Mouse (Mus musculus) kidney, embryonic 15.5 days (tissue): ENCODE data around the gene Gm2115. TPM values are rescaled to one million over a fixed set of nuclear protein-coding genes. Genes with fewer than 3 reads are reported as not detected.

ENCODE experiments used
- ATAC-seq: fragments of 200-750 bp; cut with Nextera tagmentation; replicated peaks from 2 replicates; pipeline ENCODE4 v1.8.0; 2017; ENCODE audit warnings: moderate TSS enrichment; ENCODE audit not compliant: low FRiP score
- H3K27ac ChIP-seq: fragments of 300-500 bp; sonication (generic); 2 replicates; pipeline ENCODE4 v1.5.1; 2015; ENCODE audit warnings: mild to moderate bottlenecking, inconsistent platforms
- H3K27me3 ChIP-seq: fragments of 300-500 bp; sonication (generic); 2 replicates; pipeline ENCODE4 v1.6.1; 2015; ENCODE audit warnings: inconsistent platforms
- H3K36me3 ChIP-seq: fragments of 300-500 bp; sonication (generic); 2 replicates; pipeline ENCODE4 v1.6.1; 2015; ENCODE audit warnings: inconsistent platforms
- H3K4me1 ChIP-seq: fragments of 300-500 bp; sonication (generic); 2 replicates; pipeline ENCODE4 v1.6.1; 2015; ENCODE audit warnings: inconsistent platforms
- H3K4me2 ChIP-seq: fragments of 300-500 bp; sonication (generic); 2 replicates; pipeline ENCODE4 v1.6.1; 2015; ENCODE audit warnings: moderate library complexity, mild to moderate bottlenecking, inconsistent platforms
- H3K4me3 ChIP-seq: fragments of 300-500 bp; sonication (generic); replicated peaks from 2 replicates; pipeline ENCODE4 v1.5.1; 2015; ENCODE audit warnings: mild to moderate bottlenecking, inconsistent platforms
- H3K9ac ChIP-seq: fragments of 300-500 bp; sonication (generic); 2 replicates; pipeline ENCODE4 v1.6.1; 2015; ENCODE audit warnings: mild to moderate bottlenecking, inconsistent platforms
- H3K9me3 ChIP-seq: fragments of 300-500 bp; sonication (generic); replicated peaks from 2 replicates; pipeline ENCODE4 v1.6.1; 2016; ENCODE audit warnings: inconsistent platforms
- WGBS: fragments of 180-500 bp; shearing (Covaris S2); methylation state at CpG from one replicate; pipeline ENCODE4 v1.1.7; 2015; ENCODE audit warnings: mixed read lengths; 5-methylcytosine and 5-hydroxymethylcytosine counted together
- polyA plus RNA-seq: library from polyadenylated mRNA; unstranded; fragments of >200 nt; fragmentation: Nextera tagmentation; extraction: Ambion mirVana; gene quantifications from 2 replicates; pipeline ENCODE4 v1.2.1, GENCODE M21; 2015

The Gm2115 gene
- polyA plus RNA-seq, 1 experiment from 2014 or later, result 0.60 TPM

DNA sequence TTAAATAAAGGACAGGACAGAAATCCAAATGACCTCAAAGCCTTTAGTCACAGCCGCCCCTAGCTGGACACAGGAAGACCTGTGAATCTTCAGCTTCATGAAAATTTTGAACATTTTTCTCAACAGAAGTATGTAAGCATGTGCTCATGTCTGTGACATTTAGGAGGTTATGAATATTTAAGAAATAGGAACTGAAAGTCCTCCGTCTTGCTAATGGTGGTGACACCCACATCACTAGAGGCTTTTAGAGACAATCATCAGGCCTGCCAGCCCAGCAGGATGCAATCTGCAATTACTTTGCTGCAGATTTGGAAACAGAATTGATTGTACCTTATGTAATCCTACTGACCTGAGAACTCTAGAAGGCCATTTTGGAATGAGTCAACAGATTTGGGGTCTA lies 22.7 kb downstream of the Gm2115 start:
- H3K4me2 ChIP-seq, result no peak overlapping the region
- peaks cover 9% of the 10 kb centered on the region for H3K4me1 ChIP-seq
- ATAC-seq, result no peak
- H3K9ac ChIP-seq, result no peak overlapping the region
- H3K36me3 ChIP-seq, result no peaks in the 10 kb centered on the region
- H3K4me3 ChIP-seq, result no peak overlapping the region
- H3K9me3 ChIP-seq, result no peaks in the 10 kb centered on the region
- 87% methylated on average over 2 of the region's 2 CpGs for WGBS
- H3K27ac ChIP-seq, result no peak overlapping the region
- H3K27me3 ChIP-seq, result no peaks in the 10 kb centered on the region

DNA sequence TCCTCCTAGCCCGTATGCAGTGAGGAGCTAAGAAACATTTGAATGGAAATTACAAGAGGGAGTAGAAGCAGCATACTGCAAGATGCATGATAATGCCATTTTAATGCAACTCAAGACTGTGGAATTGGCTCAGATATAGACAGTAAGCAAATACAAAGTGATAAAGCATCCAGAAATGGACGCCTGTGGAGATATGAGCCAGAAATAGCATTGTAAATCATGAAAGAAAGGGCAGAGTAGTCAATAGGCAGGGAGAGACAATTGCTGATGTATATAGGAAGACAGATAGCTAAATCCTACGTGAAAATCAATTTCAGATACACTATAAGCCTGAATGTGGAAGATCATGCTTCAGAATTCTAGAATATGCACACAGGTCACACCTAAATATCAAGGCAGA lies 26.5 kb downstream of the Gm2115 start:
- ATAC-seq, result no peak
- Histone ChIP-seq H3K4me1 (no peaks in the 10 kb centered on the region), H3K36me3 (no peaks in the 10 kb centered on the region), H3K27me3 (no peaks in the 10 kb centered on the region), H3K27ac (no peak overlapping the region), H3K4me3 (no peak overlapping the region), H3K9me3 (no peaks in the 10 kb centered on the region), H3K4me2 (no peak overlapping the region), H3K9ac (no peak overlapping the region)
- 64% methylated on average over 3 of the region's 3 CpGs for whole genome bisulfite sequencing

DNA sequence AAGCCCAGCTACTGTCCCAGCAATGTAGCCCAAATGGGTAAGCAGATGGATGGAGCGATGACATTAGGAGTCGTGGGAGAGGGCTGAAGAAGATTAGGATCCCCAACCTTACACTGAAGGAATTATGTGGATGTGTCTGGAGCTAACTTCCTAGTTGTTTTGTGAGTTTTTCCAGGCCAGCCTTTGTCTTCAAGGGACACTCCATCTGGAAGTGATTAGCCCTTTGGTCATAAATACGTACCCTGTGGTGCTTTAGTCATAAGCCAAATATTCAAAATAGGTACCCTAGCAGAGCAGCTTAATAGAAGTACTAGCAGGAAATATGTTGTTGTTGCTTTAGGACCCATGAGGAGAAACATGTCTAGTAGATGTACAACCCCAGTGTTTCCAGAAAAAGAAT lies 28.6 kb downstream of the Gm2115 start:
- Histone ChIP-seq H3K9ac (no peak overlapping the region), H3K4me1 (no peaks in the 10 kb centered on the region), H3K27ac (no peak overlapping the region), H3K4me3 (no peak overlapping the region), H3K36me3 (no peaks in the 10 kb centered on the region), H3K4me2 (no peak overlapping the region), H3K27me3 (no peaks in the 10 kb centered on the region), H3K9me3 (no peaks in the 10 kb centered on the region)
- ATAC-seq, result no peak
- WGBS, result 73% methylated on average over 3 of the region's 3 CpGs

DNA sequence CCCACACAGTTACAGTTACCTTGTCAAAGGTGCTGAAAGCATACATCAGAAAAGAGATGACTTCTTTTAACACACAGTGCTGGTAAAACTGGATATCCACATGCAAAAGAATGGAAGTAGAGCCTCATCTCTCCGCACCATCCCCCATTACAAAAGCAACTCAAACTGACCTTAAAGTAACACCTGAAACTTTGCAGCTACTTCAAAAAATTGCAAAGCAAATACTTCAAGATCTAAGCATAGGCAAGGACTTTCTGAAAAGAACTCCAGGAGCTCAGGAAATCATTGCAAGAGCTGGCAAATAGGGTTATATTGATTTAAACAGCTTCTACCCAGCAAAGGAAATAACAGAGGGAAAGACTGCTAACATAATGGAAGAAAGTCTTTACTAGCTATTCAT lies 31.7 kb downstream of the Gm2115 start:
- H3K27ac ChIP-seq, result no peak overlapping the region
- H3K36me3 ChIP-seq, result no peaks in the 10 kb centered on the region
- H3K4me2 ChIP-seq, result no peak overlapping the region
- no peaks in the 10 kb centered on the region for H3K4me1 ChIP-seq
- no peaks in the 10 kb centered on the region for H3K27me3 ChIP-seq
- 85% methylated on average over 1 of the region's 1 CpGs for WGBS
- no peak overlapping the region for H3K4me3 ChIP-seq
- H3K9me3 ChIP-seq, result no peaks in the 10 kb centered on the region
- H3K9ac ChIP-seq, result no peak overlapping the region
- ATAC-seq, result no peak

DNA sequence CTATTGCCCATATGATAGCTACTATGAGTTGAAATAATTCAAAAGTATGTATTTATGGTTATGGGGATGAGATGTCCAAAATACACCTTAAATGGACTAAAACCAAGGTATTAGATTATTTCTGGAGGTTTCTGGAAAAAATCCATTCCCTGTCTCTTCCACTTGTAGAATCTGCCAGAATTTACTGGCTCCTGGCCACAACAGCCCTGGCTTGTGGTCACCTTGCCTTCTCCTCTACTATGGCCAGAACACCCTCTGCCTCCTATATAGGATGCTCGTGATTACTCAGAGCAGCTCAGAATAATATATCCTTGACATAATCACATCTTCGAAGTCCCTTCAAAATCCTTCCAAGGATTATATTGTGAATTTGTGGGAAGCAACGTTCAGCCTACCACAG lies 35.5 kb downstream of the Gm2115 start:
- Histone ChIP-seq H3K4me3 (no peak overlapping the region), H3K4me1 (no peaks in the 10 kb centered on the region), H3K36me3 (no peaks in the 10 kb centered on the region), H3K9ac (no peak overlapping the region), H3K9me3 (no peaks in the 10 kb centered on the region), H3K27me3 (no peaks in the 10 kb centered on the region), H3K27ac (no peak overlapping the region), H3K4me2 (no peak overlapping the region)
- ATAC-seq, result no peak
- WGBS, result 85% methylated on average over 3 of the region's 3 CpGs

DNA sequence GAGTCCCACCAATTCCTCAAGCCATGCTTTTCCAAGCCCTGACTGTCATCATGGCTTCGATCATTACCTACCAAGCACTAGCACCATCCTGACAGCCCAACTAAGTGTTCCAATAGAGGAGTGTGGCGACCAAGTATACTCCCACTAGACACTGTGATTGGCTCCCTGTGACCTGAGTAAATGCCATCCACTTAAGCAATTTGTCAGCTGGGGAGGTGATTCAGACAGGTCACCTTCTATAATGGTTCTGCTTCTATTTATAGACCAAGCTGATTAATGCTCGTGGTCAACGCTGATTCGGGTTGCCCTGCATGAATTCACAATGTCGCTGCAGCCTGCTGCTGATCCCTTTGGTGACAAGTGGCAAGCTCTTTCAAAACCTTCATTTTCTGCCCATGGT lies 37.4 kb downstream of the Gm2115 start:
- no peak for ATAC-seq
- 60% methylated on average over 6 of the region's 6 CpGs for WGBS
- Histone ChIP-seq H3K4me1 (no peaks in the 10 kb centered on the region), H3K4me2 (no peak overlapping the region), H3K9me3 (no peaks in the 10 kb centered on the region), H3K4me3 (no peak overlapping the region), H3K36me3 (no peaks in the 10 kb centered on the region), H3K27ac (no peak overlapping the region), H3K27me3 (no peaks in the 10 kb centered on the region), H3K9ac (no peak overlapping the region)

DNA sequence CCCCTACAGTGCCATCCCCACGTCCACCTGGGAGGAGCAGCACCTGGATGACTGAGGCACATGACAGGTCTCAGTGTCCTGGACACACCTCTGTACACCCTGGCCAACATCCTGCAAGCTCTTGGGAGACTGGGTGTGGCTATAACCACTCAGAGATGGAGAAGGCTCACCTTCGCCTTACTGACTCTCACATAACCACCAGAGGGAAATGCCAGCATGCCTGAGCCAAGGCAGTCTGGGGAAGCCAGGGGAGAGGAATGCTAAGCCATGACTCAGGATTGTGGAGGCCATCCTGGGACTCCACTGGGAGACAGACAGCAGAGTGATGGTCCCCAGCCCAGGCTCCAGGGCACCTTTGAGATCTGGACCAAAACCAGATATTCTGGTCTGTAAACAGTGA lies 48.3 kb downstream of the Gm2115 start:
- H3K9me3 ChIP-seq, result no peaks in the 10 kb centered on the region
- no peak for ATAC-seq
- H3K36me3 ChIP-seq, result no peaks in the 10 kb centered on the region
- H3K9ac ChIP-seq, result no peak overlapping the region
- H3K27me3 ChIP-seq, result no peaks in the 10 kb centered on the region
- H3K27ac ChIP-seq, result no peak overlapping the region
- no peak overlapping the region for H3K4me3 ChIP-seq
- H3K4me2 ChIP-seq, result no peak overlapping the region
- no peaks in the 10 kb centered on the region for H3K4me1 ChIP-seq
- 77% methylated on average over 2 of the region's 2 CpGs for WGBS

DNA sequence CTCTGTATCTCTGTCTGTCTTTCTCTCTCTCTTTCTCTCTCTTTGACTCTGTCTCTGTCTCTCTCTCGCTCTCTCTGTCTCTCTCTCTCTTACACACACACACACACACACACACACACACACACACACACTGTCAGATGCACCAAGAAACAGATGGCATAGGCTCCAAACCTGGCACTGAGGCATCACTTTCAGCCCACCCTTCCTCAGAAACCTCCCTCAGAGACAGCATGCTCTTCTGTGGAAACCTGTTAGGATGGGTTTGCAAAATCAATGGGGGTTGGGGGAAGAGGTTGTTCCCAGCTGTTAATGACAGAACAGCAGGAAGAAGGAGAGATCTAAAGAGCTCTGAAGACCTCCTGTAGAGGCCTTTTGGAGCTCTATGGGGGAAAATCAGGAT lies 50.1 kb downstream of the Gm2115 start:
- no peak overlapping the region for H3K27ac ChIP-seq
- no peak overlapping the region for H3K4me3 ChIP-seq
- no peaks in the 10 kb centered on the region for H3K27me3 ChIP-seq
- H3K4me1 ChIP-seq, result no peaks in the 10 kb centered on the region
- 100% methylated on average over 1 of the region's 1 CpGs for WGBS
- H3K9me3 ChIP-seq, result no peaks in the 10 kb centered on the region
- no peak overlapping the region for H3K4me2 ChIP-seq
- H3K9ac ChIP-seq, result no peak overlapping the region
- H3K36me3 ChIP-seq, result no peaks in the 10 kb centered on the region
- no peak for ATAC-seq

DNA sequence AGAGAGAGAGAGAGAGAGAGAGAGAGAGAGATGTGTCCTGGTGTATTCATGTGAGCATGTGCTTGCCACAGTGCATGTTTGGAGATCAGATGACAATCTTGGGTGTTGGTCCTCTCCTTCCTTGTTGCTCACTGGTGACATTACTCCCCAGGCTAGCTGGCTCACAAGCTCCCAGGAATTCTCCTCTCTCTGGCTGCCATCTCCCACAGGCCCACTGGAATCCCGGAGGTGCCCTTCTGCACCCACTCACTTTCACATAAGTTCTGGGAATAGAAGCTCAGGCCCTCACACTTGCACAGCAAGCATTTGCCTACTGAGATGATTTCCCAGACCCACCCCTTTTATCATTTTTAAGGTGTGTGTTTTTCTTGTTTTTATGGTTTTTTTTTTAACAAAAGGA lies 51.0 kb downstream of the Gm2115 start:
- Histone ChIP-seq H3K4me3 (no peak overlapping the region), H3K4me1 (no peaks in the 10 kb centered on the region), H3K9me3 (no peaks in the 10 kb centered on the region), H3K4me2 (no peak overlapping the region), H3K27ac (no peak overlapping the region), H3K9ac (no peak overlapping the region), H3K27me3 (no peaks in the 10 kb centered on the region), H3K36me3 (no peaks in the 10 kb centered on the region)
- ATAC-seq, result no peak
- 100% methylated on average over 1 of the region's 1 CpGs for WGBS

DNA sequence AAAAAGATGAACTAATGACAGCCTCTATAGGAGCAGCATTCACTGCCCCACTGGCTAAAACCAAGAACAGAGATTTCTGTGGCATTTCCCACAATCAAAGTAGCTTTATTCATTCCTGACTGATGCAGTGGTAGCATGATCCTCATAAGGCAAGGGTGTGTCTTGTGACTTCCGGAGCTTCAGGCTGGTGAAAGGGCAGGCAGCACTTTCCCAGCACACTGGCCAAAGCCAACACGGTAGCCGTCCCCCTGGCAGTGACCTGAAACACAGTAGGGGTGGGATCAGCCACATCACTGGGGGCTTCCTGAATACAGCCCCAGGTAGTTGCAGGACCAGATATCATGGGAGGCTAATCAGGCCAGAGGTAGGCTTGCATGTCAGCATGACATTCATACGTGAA lies 56.3 kb downstream of the Gm2115 start:
- Histone ChIP-seq H3K27me3 (no peaks in the 10 kb centered on the region), H3K9ac (no peak overlapping the region), H3K9me3 (no peaks in the 10 kb centered on the region), H3K27ac (no peak overlapping the region), H3K36me3 (no peaks in the 10 kb centered on the region), H3K4me1 (no peaks in the 10 kb centered on the region), H3K4me2 (no peak overlapping the region), H3K4me3 (no peak overlapping the region)
- WGBS, result 85% methylated on average over 4 of the region's 4 CpGs
- ATAC-seq, result no peak

DNA sequence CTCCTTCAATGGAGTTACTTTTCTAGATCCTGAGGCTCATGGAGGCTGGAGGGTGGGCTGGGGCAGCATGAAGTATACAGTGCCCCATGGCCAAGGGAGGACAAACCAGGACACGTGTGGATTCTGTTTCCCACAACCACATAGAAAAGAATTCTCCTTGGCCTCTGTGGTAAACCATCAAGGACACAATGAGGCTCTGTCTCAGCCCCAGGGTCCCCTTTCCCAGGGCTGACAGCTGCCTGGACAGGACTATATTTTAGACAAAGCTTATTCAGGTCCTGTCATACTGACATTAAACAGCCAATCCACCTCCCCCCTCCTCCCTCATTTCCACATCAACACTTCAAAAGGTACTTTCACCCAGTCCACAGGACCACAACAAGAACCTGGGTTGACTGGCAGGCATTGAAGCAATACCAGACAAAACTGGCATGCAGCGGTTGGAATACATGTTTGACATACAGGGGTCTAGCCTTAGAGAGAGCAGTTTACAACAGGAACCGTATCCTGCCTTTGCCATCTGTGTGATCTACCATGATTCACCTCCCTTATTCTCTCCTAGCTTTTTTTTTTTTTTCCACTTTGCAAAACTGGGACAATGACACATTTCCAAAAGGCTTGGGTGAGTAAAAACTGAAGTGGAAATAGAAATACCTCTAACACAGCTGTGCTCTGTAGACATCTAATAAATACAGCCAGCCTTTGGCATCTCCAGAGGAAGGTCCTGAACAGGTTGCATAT lies 57.8 kb downstream of the Gm2115 start:
- H3K27ac ChIP-seq, result no peak overlapping the region
- H3K9ac ChIP-seq, result no peak overlapping the region
- H3K9me3 ChIP-seq, result no peaks in the 10 kb centered on the region
- no peak overlapping the region for H3K4me2 ChIP-seq
- H3K27me3 ChIP-seq, result no peaks in the 10 kb centered on the region
- no peaks in the 10 kb centered on the region for H3K4me1 ChIP-seq
- no peaks in the 10 kb centered on the region for H3K36me3 ChIP-seq
- 85% methylated on average over 3 of the region's 3 CpGs for WGBS
- ATAC-seq, result no peak
- H3K4me3 ChIP-seq, result no peak overlapping the region

DNA sequence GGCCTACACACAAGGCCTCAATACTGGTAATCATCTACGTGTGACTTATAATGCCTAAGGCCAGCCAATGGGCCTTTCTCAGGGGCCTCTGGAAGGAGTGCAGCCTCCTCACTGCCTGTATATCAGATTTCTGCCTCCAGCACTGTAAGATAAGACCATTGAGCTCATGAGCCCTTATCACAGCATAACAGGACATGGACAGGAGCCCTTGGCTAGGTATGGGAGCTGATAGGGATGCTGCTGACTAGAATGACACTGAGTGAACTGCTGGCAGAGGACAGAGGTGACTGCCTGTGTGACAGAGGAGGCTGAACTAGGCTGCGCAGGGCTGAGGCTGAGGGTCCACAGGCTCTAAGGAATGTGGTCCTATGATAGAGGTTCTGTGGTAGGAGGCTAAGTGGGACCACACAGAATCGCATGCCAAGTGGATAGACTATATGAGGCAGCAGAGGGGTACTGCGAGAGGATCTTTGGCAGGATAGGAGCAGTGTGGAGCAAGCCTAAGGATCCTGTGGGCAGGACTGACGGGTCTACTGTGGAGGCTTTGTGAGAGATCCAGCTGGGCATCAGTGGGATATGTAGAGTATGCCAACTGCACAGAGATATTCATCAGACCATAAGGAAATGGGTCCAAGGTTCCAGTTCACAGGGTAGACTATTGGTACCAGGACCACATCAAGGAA lies 58.5 kb downstream of the Gm2115 start:
- peak; percentile 77 for ATAC-seq

DNA sequence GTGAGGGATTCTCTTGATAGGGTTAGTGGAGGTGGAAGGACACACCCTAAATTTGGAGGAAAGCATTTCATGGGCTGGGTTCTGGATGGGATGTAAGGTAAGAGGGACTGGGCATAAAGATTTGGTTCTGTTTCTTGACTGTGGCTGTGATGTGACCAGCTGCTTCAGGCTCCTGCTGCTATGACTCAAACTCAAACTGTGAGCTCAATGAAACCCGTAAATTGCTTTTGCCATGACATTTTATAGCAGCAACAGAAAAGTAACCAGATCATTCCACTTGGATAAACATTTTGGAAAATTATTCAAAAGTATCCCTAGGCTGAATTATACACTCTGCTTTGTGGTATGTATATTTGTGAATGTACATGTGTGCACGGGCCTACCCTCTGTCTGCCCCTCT lies 61.9 kb downstream of the Gm2115 start:
- WGBS, result 90% methylated on average over 2 of the region's 2 CpGs
- no peak overlapping the region for H3K4me2 ChIP-seq
- 0 out of 2 replicates have a peak, but pooled peaks cover 2% of the 10 kb centered on the region for H3K4me1 ChIP-seq
- no peaks in the 10 kb centered on the region for H3K9me3 ChIP-seq
- H3K36me3 ChIP-seq, result no peaks in the 10 kb centered on the region
- H3K27ac ChIP-seq, result no peak overlapping the region
- H3K4me3 ChIP-seq, result no peak overlapping the region
- ATAC-seq, result no peak
- no peaks in the 10 kb centered on the region for H3K27me3 ChIP-seq
- H3K9ac ChIP-seq, result no peak overlapping the region

More for the DNA sequence above, 58.5 kb downstream of the Gm2115 start:
- H3K36me3 ChIP-seq, result no peaks in the 10 kb centered on the region
- no peak overlapping the region for H3K9ac ChIP-seq
- H3K4me2 ChIP-seq, result no peak overlapping the region
- no peaks in the 10 kb centered on the region for H3K9me3 ChIP-seq
- WGBS, result 85% methylated on average over 5 of the region's 5 CpGs
- H3K27ac ChIP-seq, result no peak overlapping the region
- H3K4me3 ChIP-seq, result no peak overlapping the region
- H3K27me3 ChIP-seq, result no peaks in the 10 kb centered on the region
- H3K4me1 ChIP-seq, result no peaks in the 10 kb centered on the region
